Mouse (Mus musculus) cerebellum, adult 2 months (tissue): ENCODE data around the gene Wbp2nl. TPM values are rescaled to one million over a fixed set of nuclear protein-coding genes. Genes with fewer than 3 reads are reported as not detected.

Source experiments
- DNase-seq, 2 experiments: peaks; one replicate each; pipeline ENCODE4 v3.0.0; 2021
- H3K27ac ChIP-seq: fragments of 200-500 bp; 2 replicates; pipeline ENCODE4 v1.5.1; 2012; ENCODE audit warnings: low read length, control low read depth, inconsistent platforms; ENCODE audit not compliant: insufficient read depth
- H3K27me3 ChIP-seq: fragments of 200-500 bp; 2 replicates; pipeline ENCODE4 v1.6.1; 2012; ENCODE audit warnings: inconsistent platforms, mild to moderate bottlenecking, low read length, moderate library complexity; ENCODE audit not compliant: control insufficient read depth, insufficient read depth
- H3K4me1 ChIP-seq: fragments of 200-500 bp; 2 replicates; pipeline ENCODE4 v1.6.1; 2011; ENCODE audit warnings: low read length; ENCODE audit not compliant: control insufficient read depth, insufficient read depth
- H3K4me3 ChIP-seq: fragments of 200-500 bp; replicated peaks from 2 replicates; pipeline ENCODE3; 2011; ENCODE audit warnings: mild to moderate bottlenecking, low read depth, low read length, control low read depth; ENCODE audit not compliant: insufficient read depth
- CTCF ChIP-seq: fragments of 200-500 bp; IDR thresholded peaks from 2 replicates; pipeline ENCODE4 v1.5.1; 2011; ENCODE audit warnings: low read depth, mild to moderate bottlenecking, control low read depth, low read length, moderate library complexity, borderline replicate concordance; ENCODE audit not compliant: insufficient read depth
- POLR2A ChIP-seq: fragments of 200-500 bp; IDR thresholded peaks from 2 replicates; pipeline ENCODE4 v1.6.1; 2011; ENCODE audit warnings: low read length, control low read depth, borderline replicate concordance; ENCODE audit not compliant: insufficient read depth
- WGBS: fragments of 180-500 bp; shearing (Covaris S2); methylation state at CpG from one replicate; pipeline ENCODE4 v1.1.7; 2018; 5-methylcytosine and 5-hydroxymethylcytosine counted together
- polyA plus RNA-seq: library from polyadenylated mRNA; depleted of rRNA; stranded (reverse); fragments of >200 nt; gene quantifications from 2 replicates; pipeline ENCODE4 v1.2.3, GENCODE M21; 2012

Wbp2nl gene
- polyA plus RNA-seq, 1 experiment, result not detected

GRCm38 (mm10) chr15:82340414-82341035, 41.8 kb downstream of the Wbp2nl start:
- H3K27me3 ChIP-seq, result no peaks in the 10 kb centered on the region
- WGBS, result 57% methylated on average over 21 of the region's 21 CpGs
- peaks cover 10% of the 10 kb centered on the region for H3K4me1 ChIP-seq
- H3K4me3 ChIP-seq, result no peak overlapping the region
- no peak overlapping the region for H3K27ac ChIP-seq
- no peak for DNase-seq
- TF ChIP-seq CTCF (no peak), POLR2A (no peak)

DNA sequence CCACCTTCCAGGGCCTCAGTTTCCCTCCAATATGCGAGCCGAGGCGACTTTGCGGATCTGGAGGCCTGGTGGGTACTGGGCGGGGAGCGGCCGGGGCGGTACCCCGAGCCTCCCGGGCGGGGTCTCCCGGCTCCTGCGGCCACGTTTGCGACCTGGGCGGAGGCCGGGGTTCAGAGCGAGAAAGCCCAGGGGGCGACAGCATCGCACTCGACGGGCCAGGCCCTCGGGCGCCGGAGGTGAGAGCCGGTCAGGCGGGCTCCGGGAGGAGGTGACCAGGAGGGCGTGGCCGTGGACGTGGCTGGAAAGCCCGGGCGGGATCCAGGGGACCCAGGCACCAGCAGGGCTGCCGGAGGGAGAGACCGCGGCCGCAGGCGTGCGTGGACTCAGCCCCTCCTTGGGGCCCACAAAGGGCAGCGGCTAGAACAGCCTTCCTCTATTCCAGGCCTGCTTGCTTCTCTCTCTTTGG, 42.3 kb downstream of the Wbp2nl start:
- H3K27ac ChIP-seq, result no peak overlapping the region
- 12% methylated on average over 39 of the region's 40 CpGs for WGBS
- H3K4me3 ChIP-seq, result no peak overlapping the region
- H3K4me1 ChIP-seq, result peaks cover 10% of the 10 kb centered on the region
- H3K27me3 ChIP-seq, result no peaks in the 10 kb centered on the region
- no peak for DNase-seq
- TF ChIP-seq POLR2A (no peak), CTCF (no peak)

DNA sequence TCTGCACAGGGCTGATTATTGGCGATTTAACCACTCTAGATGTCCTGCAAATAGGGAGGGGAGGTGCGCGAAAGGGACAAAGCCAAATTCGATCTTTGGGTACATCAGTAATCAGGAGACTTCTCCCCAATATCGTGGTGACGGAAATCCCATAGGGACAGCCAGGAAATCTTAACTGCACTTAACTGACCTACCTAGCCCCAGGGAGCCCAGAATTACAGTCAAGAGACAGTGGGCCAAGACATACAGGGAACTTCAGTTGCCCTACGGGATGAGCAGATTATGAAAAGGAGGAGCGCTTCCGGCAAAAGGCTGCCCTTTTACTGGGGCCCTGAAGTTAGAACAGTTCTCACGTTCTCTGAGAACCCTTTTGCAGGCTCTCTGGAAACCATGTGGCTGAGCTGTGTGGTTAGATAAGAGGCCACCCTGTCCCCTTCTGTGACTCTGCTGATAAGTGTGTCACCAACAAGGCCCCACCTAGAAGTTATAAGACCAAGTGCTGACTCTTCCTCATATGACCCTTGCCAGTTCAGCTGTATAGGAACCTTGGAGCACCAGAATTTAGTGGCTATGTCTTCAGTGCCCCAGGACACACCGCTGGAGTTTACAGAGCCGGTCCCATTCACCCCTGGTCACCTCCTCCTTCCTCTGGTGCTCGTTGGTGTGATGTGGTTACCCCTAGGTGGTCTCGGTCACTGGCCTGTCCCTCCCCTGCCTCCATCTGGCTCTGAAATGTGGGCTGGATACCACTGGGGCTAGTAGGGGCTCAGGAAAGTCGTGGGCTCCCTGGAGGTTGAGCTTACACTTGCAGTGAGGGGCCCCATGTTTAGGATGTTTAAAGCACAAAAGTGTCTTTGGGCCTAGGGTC, 43.2 kb downstream of the Wbp2nl start:
- no peak overlapping the region for H3K27ac ChIP-seq
- peaks cover 7% of the 10 kb centered on the region for H3K4me1 ChIP-seq
- TF ChIP-seq CTCF (no peak), POLR2A (no peak)
- no peak overlapping the region for H3K4me3 ChIP-seq
- no peaks in the 10 kb centered on the region for H3K27me3 ChIP-seq
- DNase-seq, result no peak
- WGBS, result 75% methylated on average over 15 of the region's 15 CpGs

- WGBS, result 82% methylated on average over 5 of the region's 5 CpGs
- peaks cover 7% of the 10 kb centered on the region for H3K4me1 ChIP-seq
- no peaks in the 10 kb centered on the region for H3K27me3 ChIP-seq
- TF ChIP-seq CTCF (no peak), POLR2A (no peak)
- no peak overlapping the region for H3K27ac ChIP-seq
- no peak for DNase-seq
- H3K4me3 ChIP-seq, result no peak overlapping the region
Observed at GRCm38 (mm10) chr15:82342543-82342935, 43.8 kb downstream of the Wbp2nl start.

GRCm38 (mm10) chr15:82343368-82344287, 44.9 kb downstream of the Wbp2nl start:
- DNase-seq, result no peak
- Histone ChIP-seq H3K27me3 (no peaks in the 10 kb centered on the region), H3K4me1 (peaks cover 3% of the 10 kb centered on the region; the same call in 1 of the 2 replicates), H3K27ac (no peak overlapping the region), H3K4me3 (no peak overlapping the region)
- 51% methylated on average over 27 of the region's 27 CpGs for WGBS
- TF ChIP-seq CTCF (no peak), POLR2A (no peak)

DNA sequence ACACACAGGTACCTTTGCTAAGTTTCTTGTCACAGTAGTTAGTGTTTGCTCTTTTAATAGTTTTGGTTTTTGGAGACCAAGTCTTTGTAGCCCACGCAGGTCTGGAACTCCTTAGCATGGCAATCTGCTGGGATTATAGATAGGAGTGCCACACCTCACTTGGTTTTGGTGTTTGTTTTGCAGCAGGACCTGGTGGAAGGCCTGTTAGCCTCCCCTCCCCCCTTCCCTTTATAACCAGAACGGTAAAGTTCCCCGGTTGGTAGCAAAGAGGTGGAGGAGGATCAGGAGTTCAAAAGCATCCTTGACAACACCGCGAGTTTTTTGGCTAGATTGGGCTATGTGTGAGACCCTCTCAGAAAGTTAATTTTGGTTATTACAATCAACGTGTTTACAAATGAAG, 46.2 kb downstream of the Wbp2nl start:
- TF ChIP-seq CTCF (no peak), POLR2A (no peak)

GRCm38 (mm10) chr15:82345820-82346470, 47.2 kb downstream of the Wbp2nl start:
- Histone ChIP-seq H3K4me1 (peaks cover 3% of the 10 kb centered on the region; the same call in 1 of the 2 replicates), H3K27ac (peak overlapping the region; percentile 74), H3K27me3 (no peaks in the 10 kb centered on the region), H3K4me3 (peak overlapping the region; percentile 69)
- peak; percentile 98 for DNase-seq
- TF ChIP-seq CTCF, result no peak
- peak; percentile 68 for TF ChIP-seq POLR2A
- WGBS, result under 1% methylated on average over 51 of the region's 51 CpGs

More for the DNA sequence above, 46.2 kb downstream of the Wbp2nl start:
- WGBS, result 87% methylated on average over 6 of the region's 6 CpGs
- H3K4me3 ChIP-seq, result no peak overlapping the region
- no peak overlapping the region for H3K27ac ChIP-seq
- H3K4me1 ChIP-seq, result peaks cover 3% of the 10 kb centered on the region; the same call in 1 of the 2 replicates
- no peak for DNase-seq
- no peaks in the 10 kb centered on the region for H3K27me3 ChIP-seq
